Mouse (Mus musculus) lung, embryonic 16.5 days (tissue): Measurements from ENCODE around the gene St3gal5. TPM values are rescaled to one million over a fixed set of nuclear protein-coding genes. Genes with fewer than 3 reads are reported as not detected.

ENCODE experiments used
- ATAC-seq: fragments of 200-750 bp; cut with Nextera tagmentation; 2 replicates; pipeline ENCODE4 v1.8.0; 2017; ENCODE audit warnings: low read depth, mild to moderate bottlenecking, moderate library complexity
- H3K27ac ChIP-seq: fragments of 300-500 bp; sonication (generic); 2 replicates; pipeline ENCODE4 v1.5.1; 2014; ENCODE audit warnings: mild to moderate bottlenecking, control low read depth, low read length
- H3K27me3 ChIP-seq: fragments of 300-500 bp; sonication (generic); 2 replicates; pipeline ENCODE4 v1.6.1; 2014; ENCODE audit warnings: low read depth, low read length, mixed read lengths; ENCODE audit not compliant: control insufficient read depth, insufficient read depth
- H3K36me3 ChIP-seq: fragments of 300-500 bp; sonication (generic); 2 replicates; pipeline ENCODE4 v1.6.1; 2014; ENCODE audit warnings: low read length; ENCODE audit not compliant: control insufficient read depth, insufficient read depth
- H3K4me1 ChIP-seq: fragments of 300-500 bp; sonication (generic); replicated peaks from 2 replicates; pipeline ENCODE4 v1.6.1; 2014; ENCODE audit warnings: low read length, mixed read lengths; ENCODE audit not compliant: control insufficient read depth, insufficient read depth
- H3K4me2 ChIP-seq: fragments of 300-500 bp; sonication (generic); 2 replicates; pipeline ENCODE4 v1.6.1; 2014; ENCODE audit warnings: low read depth, low read length, control low read depth
- H3K4me3 ChIP-seq: fragments of 300-500 bp; sonication (generic); 2 replicates; pipeline ENCODE4 v1.5.1; 2014; ENCODE audit warnings: mild to moderate bottlenecking, low read length, control low read depth
- H3K9ac ChIP-seq: fragments of 300-500 bp; sonication (generic); 2 replicates; pipeline ENCODE4 v1.6.1; 2014; ENCODE audit warnings: low read length, control low read depth
- H3K9me3 ChIP-seq: fragments of 300-500 bp; sonication (generic); 2 replicates; pipeline ENCODE4 v1.6.1; 2016; ENCODE audit warnings: low read length; ENCODE audit not compliant: control insufficient read depth
- WGBS: fragments of 180-500 bp; shearing (Covaris S2); extraction: QIAGEN DNeasy Blood & Tissue Kit; methylation state at CpG from one replicate; pipeline ENCODE4 v1.1.7; 2014; 5-methylcytosine and 5-hydroxymethylcytosine counted together
- polyA plus RNA-seq: library from polyadenylated mRNA; unstranded; fragments of >200 nt; fragmentation: Nextera tagmentation; extraction: Ambion mirVana; gene quantifications from 2 replicates; pipeline ENCODE4 v1.2.1, GENCODE M21; 2015

St3gal5 gene
- polyA plus RNA-seq, 1 experiment from 2014 or later, result 40.5 TPM

DNA sequence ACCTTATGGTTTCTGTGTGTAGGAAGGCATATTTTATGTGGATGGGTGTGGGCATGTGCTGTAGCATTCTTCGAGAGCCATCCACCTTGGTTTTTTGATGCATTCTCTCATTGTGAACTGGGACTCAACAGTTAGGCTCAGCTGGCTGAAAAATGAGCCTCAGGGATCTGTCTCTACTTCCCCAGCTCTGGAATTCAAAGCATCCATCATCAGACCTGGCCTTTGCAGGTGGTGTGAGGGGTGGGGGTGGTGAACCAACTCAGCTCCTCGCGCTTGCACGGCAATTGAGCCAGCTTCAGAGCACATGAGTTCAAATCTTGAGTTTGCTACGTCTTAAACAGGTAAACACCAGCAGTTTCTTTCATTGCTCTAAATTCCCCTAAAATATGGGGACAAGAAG, 7.5 kb upstream of the St3gal5 start:
- Histone ChIP-seq H3K9ac (no peak overlapping the region), H3K27ac (no peak overlapping the region)
- WGBS, result 67% methylated on average over 5 of the region's 5 CpGs

DNA sequence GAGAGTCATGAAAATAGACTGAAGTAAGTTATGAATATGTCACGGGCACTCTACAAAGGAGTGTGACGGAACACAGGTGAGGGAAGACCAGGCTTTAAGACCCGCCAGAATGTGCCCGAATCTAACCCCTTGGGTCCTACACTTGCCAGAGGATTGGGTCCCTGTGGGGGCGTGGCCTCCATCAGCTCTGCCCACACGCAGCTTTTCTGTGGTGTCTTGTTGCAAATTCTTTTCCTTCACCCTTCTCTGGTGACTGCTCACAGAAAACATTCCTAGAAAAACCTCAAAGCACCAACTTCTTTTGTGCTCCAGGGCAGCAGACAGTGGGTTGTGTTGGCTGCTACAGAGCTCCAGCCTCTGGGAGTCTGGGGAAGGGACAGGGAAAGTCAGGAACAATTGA, 6.4 kb upstream of the St3gal5 start:
- H3K4me1 ChIP-seq, result peaks cover 4% of the 10 kb centered on the region
- 45% methylated on average over 6 of the region's 6 CpGs for WGBS
- ATAC-seq, result peak; percentile 17; the same call in 1 of the 2 replicates
- no peak overlapping the region for H3K27ac ChIP-seq
- H3K27me3 ChIP-seq, result no peaks in the 10 kb centered on the region
- no peak overlapping the region for H3K9ac ChIP-seq
- no peaks in the 10 kb centered on the region for H3K36me3 ChIP-seq
- no peak overlapping the region for H3K4me3 ChIP-seq
- H3K4me2 ChIP-seq, result no peak overlapping the region
- H3K9me3 ChIP-seq, result no peaks in the 10 kb centered on the region

More for the DNA sequence above, 7.5 kb upstream of the St3gal5 start:
- no peaks in the 10 kb centered on the region for H3K9me3 ChIP-seq
- no peaks in the 10 kb centered on the region for H3K27me3 ChIP-seq
- no peak overlapping the region for H3K4me3 ChIP-seq
- H3K4me1 ChIP-seq, result peaks cover 4% of the 10 kb centered on the region
- no peak overlapping the region for H3K4me2 ChIP-seq
- no peak for ATAC-seq
- no peaks in the 10 kb centered on the region for H3K36me3 ChIP-seq

DNA sequence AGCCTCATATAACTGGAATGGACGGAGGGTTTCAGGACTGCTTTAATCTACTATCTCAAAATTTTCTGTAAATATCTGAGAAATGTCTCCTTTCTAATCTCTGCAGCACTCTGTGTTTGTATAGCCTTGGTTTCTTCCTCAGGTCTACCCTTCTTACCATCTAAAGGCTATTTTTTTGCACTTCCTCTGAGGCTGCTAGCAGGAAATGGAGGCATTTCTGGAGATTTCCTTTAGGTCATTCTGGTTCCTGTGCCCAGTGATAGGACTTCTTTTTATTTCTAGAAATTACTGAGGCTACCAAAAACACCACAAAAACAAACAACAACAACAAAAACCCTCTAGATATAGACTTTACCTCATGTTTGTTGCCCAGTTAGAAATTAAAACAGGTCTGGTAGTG, 4.3 kb upstream of the St3gal5 start:
- 48% methylated on average over 1 of the region's 1 CpGs for WGBS
- ATAC-seq, result no peak
- no peak overlapping the region for H3K27ac ChIP-seq
- H3K9ac ChIP-seq, result no peak overlapping the region
- no peak overlapping the region for H3K4me3 ChIP-seq
- H3K36me3 ChIP-seq, result no peaks in the 10 kb centered on the region
- no peak overlapping the region for H3K4me2 ChIP-seq
- H3K9me3 ChIP-seq, result no peaks in the 10 kb centered on the region
- peaks cover 8% of the 10 kb centered on the region for H3K4me1 ChIP-seq
- H3K27me3 ChIP-seq, result no peaks in the 10 kb centered on the region

DNA sequence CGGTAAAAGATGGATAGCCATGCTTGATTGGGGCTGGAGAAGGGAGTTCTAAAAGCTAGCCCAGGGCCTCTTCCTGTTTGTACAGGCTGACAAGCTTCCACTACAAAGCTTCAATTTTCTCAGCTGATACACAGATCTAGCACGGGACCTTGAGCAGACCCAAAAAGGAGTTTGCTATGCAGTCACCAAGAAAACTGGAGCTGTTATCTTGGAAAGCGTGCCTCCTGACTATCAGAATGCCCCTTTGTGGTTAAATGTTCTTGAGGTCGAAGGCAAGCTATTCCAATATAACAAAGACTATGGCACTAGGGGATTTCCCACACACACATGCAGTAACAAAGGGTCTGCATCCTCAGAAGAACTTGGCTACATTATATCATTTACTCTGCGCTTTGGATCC, 1.2 kb upstream of the St3gal5 start:
- Histone ChIP-seq H3K4me2 (no peak overlapping the region), H3K9me3 (no peaks in the 10 kb centered on the region), H3K9ac (no peak overlapping the region; the same call in 1 of the 2 replicates), H3K27ac (peak overlapping the region; percentile 61), H3K36me3 (no peaks in the 10 kb centered on the region), H3K4me3 (no peak overlapping the region), H3K27me3 (no peaks in the 10 kb centered on the region), H3K4me1 (peaks cover 33% of the 10 kb centered on the region)
- WGBS, result 42% methylated on average over 5 of the region's 5 CpGs
- ATAC-seq, result no peak

DNA sequence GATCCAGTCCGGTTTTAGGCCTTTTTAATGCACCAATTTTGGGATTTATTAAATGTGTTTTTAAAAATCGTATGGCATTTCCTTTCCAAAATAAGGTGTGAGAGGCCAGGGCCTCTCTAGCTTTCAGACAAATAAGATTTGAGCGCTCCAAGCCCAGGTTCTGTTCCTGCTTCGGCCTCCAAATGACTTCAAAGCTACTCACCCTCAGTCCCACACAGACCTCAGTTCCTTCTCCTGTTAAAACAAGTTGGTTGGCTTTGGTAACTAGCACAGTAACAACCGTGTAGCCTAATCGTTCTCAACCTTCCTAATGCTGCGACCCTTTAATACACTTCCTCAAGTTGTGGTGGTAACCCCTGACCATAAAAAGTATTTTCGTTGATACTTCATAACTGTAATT, 723 bp upstream of the St3gal5 start:
- Histone ChIP-seq H3K27me3 (no peaks in the 10 kb centered on the region), H3K9me3 (no peaks in the 10 kb centered on the region), H3K4me2 (peak overlapping the region; percentile 93), H3K9ac (peak overlapping the region; percentile 69), H3K4me1 (peaks cover 34% of the 10 kb centered on the region), H3K36me3 (no peaks in the 10 kb centered on the region), H3K27ac (peak overlapping the region; percentile 61), H3K4me3 (peak overlapping the region; percentile 83)
- ATAC-seq, result no peak
- 46% methylated on average over 8 of the region's 8 CpGs for WGBS

DNA sequence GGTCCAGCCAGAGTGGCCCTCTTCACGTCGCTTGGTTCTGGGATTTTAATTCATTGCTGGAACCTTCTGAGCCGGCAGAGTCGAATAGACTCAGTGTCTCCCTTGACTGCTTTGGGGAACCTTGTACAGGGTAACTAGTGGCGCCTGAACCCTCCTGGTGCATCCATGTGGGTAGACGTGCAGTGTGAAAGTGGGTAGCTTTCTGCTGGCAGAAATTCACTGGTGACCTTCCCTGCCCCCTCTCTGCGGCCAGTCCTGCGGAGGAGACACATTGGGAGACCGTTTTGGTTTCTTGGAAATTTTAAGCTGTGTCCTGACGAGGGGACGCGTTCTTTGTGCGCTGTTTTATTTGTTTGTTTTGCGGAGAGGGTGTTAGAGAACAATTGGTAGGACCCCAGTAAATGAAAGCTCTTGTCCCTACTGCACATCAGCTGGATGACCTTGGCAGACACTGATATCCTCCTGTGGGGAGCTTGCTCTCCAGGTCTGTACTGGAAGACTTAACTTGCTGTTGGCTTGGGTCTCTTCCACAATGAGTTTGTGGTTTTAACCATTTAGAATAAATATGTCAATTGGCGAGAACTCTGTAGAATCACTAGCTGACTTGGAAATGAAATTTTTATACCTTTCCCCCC, 746 bp downstream of the St3gal5 start:
- no peaks in the 10 kb centered on the region for H3K27me3 ChIP-seq
- H3K4me3 ChIP-seq, result peak overlapping the region; percentile 83
- peak; percentile 3; the same call in 1 of the 2 replicates for ATAC-seq
- H3K9me3 ChIP-seq, result no peaks in the 10 kb centered on the region
- H3K36me3 ChIP-seq, result no peaks in the 10 kb centered on the region
- H3K4me2 ChIP-seq, result peak overlapping the region; percentile 93
- H3K4me1 ChIP-seq, result peaks cover 37% of the 10 kb centered on the region
- peak overlapping the region; percentile 82 for H3K27ac ChIP-seq
- 4% methylated on average over 15 of the region's 15 CpGs for WGBS
- peak overlapping the region; percentile 84 for H3K9ac ChIP-seq

DNA sequence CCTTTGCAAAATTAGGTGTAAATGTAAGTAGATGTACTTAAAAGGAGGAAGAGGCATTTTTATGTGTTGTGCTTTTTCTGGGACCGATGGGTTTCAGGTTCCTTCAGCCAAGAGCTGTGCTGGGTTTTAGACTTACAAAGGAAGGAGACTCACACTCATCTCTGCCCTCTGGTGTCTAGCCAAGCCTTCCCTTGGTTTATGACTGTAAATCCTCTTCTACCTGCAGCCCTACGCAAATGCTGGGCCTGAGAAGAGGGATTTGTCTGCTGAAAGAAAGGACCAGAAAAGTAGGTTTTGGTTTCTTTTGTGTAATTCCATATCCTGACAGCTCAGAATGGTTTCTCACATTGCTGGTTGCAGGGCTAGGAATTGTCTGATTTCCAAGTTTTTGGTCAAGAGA, 1.3 kb downstream of the St3gal5 start:
- Histone ChIP-seq H3K4me2 (peak overlapping the region; percentile 93), H3K9ac (peak overlapping the region; percentile 57), H3K27me3 (no peaks in the 10 kb centered on the region), H3K4me3 (peak overlapping the region; percentile 83), H3K4me1 (peaks cover 40% of the 10 kb centered on the region), H3K36me3 (no peaks in the 10 kb centered on the region), H3K27ac (no peak overlapping the region), H3K9me3 (no peaks in the 10 kb centered on the region)
- ATAC-seq, result no peak
- WGBS, result 32% methylated on average over 2 of the region's 2 CpGs

GRCm38 (mm10) chr6:72099281-72099680, 1.9 kb downstream of the St3gal5 start:
- Histone ChIP-seq H3K4me2 (peak overlapping the region; percentile 93), H3K4me1 (peaks cover 43% of the 10 kb centered on the region), H3K27ac (no peak overlapping the region), H3K9me3 (no peaks in the 10 kb centered on the region), H3K27me3 (no peaks in the 10 kb centered on the region), H3K4me3 (peak overlapping the region; percentile 83), H3K9ac (no peak overlapping the region), H3K36me3 (no peaks in the 10 kb centered on the region)
- no peak for ATAC-seq
- 73% methylated on average over 3 of the region's 3 CpGs for WGBS

- no peak for ATAC-seq
- H3K9me3 ChIP-seq, result no peaks in the 10 kb centered on the region
- H3K36me3 ChIP-seq, result no peaks in the 10 kb centered on the region
- H3K9ac ChIP-seq, result no peak overlapping the region
- peaks cover 50% of the 10 kb centered on the region for H3K4me1 ChIP-seq
- no peak overlapping the region for H3K4me2 ChIP-seq
- no peak overlapping the region for H3K4me3 ChIP-seq
- WGBS, result 40% methylated on average over 5 of the region's 5 CpGs
- peak overlapping the region; percentile 89; the same call in 1 of the 2 replicates for H3K27ac ChIP-seq
- H3K27me3 ChIP-seq, result no peaks in the 10 kb centered on the region
Measured at GRCm38 (mm10) chr6:72100171-72100570, 2.8 kb downstream of the St3gal5 start.
